Mouse (Mus musculus) bone marrow, adult 2 months (tissue): ENCODE data around the gene Xirp1.

ENCODE experiments used
- CTCF ChIP-seq: fragments of 200-500 bp; IDR thresholded peaks from 2 replicates; pipeline ENCODE4 v1.5.1; 2011; ENCODE audit warnings: low read length, control low read depth; ENCODE audit not compliant: control insufficient read depth, insufficient read depth
- POLR2A ChIP-seq: fragments of 200-500 bp; IDR thresholded peaks from 2 replicates; pipeline ENCODE4 v1.6.1; 2011; ENCODE audit warnings: low read depth, mild to moderate bottlenecking, control low read depth, low read length, borderline replicate concordance; ENCODE audit not compliant: control insufficient read depth

DNA sequence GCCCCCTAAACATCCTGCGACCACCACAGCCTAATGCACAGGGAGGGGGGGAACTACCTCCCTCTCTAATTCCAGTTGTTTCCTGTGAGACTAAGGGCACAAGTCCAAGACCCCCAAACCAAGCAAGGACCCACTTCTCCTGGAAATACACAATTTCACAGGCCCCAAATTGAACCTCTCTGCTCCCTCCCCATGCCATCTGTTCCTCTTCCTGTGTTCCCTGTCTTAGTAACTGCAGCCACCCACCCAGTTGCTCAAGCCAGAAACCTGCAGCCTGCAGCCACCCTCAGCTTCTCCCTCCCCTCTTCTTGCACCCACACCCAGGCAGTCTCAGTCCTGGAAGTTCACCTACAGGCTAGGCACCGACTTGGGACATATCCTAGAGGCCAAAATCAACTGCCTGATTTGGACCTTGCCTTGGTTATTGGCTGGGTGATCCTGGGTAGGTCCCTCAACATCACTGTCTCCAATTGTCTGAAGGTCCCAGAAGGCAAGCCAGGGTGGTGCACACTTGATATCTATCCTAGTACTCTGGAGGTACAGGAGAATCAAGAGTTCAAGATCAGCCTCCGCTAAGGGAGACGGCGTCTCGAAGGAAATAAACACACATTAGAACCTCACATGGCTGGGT, 44.5 kb downstream of the Xirp1 start:
- TF ChIP-seq POLR2A (no peak), CTCF (no peak)
